Mouse (Mus musculus) limb, embryonic 12.5 days (tissue): ENCODE measurements around the gene Mfsd14b. TPM values are rescaled to one million over a fixed set of nuclear protein-coding genes. Genes with fewer than 3 reads are reported as not detected.

Source experiments
- ATAC-seq: fragments of 200-750 bp; cut with Nextera tagmentation; 2 replicates; pipeline ENCODE4 v1.8.0; 2017; ENCODE audit warnings: low read depth, moderate TSS enrichment; ENCODE audit not compliant: insufficient number of reproducible peaks, insufficient read depth, low FRiP score, low TSS enrichment
- H3K27ac ChIP-seq: fragments of 300-500 bp; sonication (generic); 2 replicates; pipeline ENCODE4 v1.5.1; 2016; ENCODE audit warnings: mild to moderate bottlenecking, moderate library complexity
- H3K27me3 ChIP-seq: fragments of 300-500 bp; sonication (generic); 2 replicates; pipeline ENCODE4 v1.6.1; 2016; ENCODE audit warnings: mild to moderate bottlenecking, moderate library complexity
- H3K36me3 ChIP-seq: fragments of 300-500 bp; sonication (generic); 2 replicates; pipeline ENCODE4 v1.6.1; 2016; ENCODE audit warnings: mild to moderate bottlenecking, moderate library complexity
- H3K4me1 ChIP-seq: fragments of 300-500 bp; sonication (generic); replicated peaks from 2 replicates; pipeline ENCODE4 v1.6.1; 2016
- H3K4me2 ChIP-seq: fragments of 300-500 bp; sonication (generic); 2 replicates; pipeline ENCODE4 v1.6.1; 2016; ENCODE audit warnings: mild to moderate bottlenecking, moderate library complexity
- H3K4me3 ChIP-seq: fragments of 300-500 bp; sonication (generic); replicated peaks from 2 replicates; pipeline ENCODE4 v1.5.1; 2016; ENCODE audit warnings: mild to moderate bottlenecking
- H3K9ac ChIP-seq: fragments of 300-500 bp; sonication (generic); replicated peaks from 2 replicates; pipeline ENCODE4 v1.6.1; 2016; ENCODE audit warnings: mild to moderate bottlenecking, moderate library complexity
- H3K9me3 ChIP-seq: fragments of 300-500 bp; sonication (generic); 2 replicates; pipeline ENCODE4 v1.6.1; 2016; ENCODE audit warnings: mild to moderate bottlenecking, moderate library complexity
- WGBS: fragments of 180-500 bp; shearing (Covaris S2); methylation state at CpG from one replicate; pipeline ENCODE4 v1.1.7; 2016; 5-methylcytosine and 5-hydroxymethylcytosine counted together
- polyA plus RNA-seq: library from polyadenylated mRNA; unstranded; fragments of >200 nt; fragmentation: Nextera tagmentation; extraction: Ambion mirVana; gene quantifications from 2 replicates; pipeline ENCODE4 v1.2.1, GENCODE M21; 2016

Gene Mfsd14b
- polyA plus RNA-seq, 1 experiment from 2014 or later, result 62.8 TPM

DNA sequence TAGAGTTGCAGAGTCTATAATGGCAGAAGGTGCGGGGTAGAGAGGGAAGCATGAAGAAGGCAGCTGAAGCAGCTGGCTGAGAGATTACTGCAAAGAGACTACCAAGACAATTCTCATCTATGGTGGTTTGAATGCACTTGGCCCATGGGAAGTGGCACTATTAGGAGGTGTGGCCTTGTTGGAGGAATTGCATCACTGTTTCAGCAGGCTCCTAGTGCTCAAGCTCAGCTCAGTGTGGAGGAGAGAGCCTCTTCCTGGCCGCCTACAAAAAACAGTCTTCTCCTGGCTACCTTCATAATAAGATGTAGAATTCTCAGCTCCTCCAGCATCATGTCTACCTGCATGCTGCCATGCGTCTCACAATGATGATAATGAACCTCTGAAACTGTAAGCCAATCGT, 16.9 kb downstream of the Mfsd14b start:
- H3K27ac ChIP-seq, result no peak overlapping the region
- H3K9ac ChIP-seq, result no peak overlapping the region
- H3K9me3 ChIP-seq, result peaks cover 3% of the 10 kb centered on the region; the same call in 1 of the 2 replicates
- H3K4me3 ChIP-seq, result no peak overlapping the region
- 93% methylated on average over 4 of the region's 4 CpGs for WGBS
- no peaks in the 10 kb centered on the region for H3K4me1 ChIP-seq
- H3K27me3 ChIP-seq, result no peaks in the 10 kb centered on the region
- no peak for ATAC-seq
- H3K36me3 ChIP-seq, result peaks cover 12% of the 10 kb centered on the region
- no peak overlapping the region for H3K4me2 ChIP-seq

- no peak overlapping the region for H3K4me2 ChIP-seq
- H3K27me3 ChIP-seq, result no peaks in the 10 kb centered on the region
- no peak overlapping the region for H3K9ac ChIP-seq
- H3K27ac ChIP-seq, result no peak overlapping the region
- no peak overlapping the region for H3K4me3 ChIP-seq
- ATAC-seq, result no peak
- no peaks in the 10 kb centered on the region for H3K9me3 ChIP-seq
- H3K4me1 ChIP-seq, result no peaks in the 10 kb centered on the region
- WGBS, result 90% methylated on average over 2 of the region's 2 CpGs
- peaks cover 46% of the 10 kb centered on the region for H3K36me3 ChIP-seq
Observed at GRCm38 (mm10) chr13:65069969-65070368, 42.8 kb downstream of the Mfsd14b start.

GRCm38 (mm10) chr13:65052660-65053059, 60.1 kb downstream of the Mfsd14b start, which contains the start of gene Prss47:
Prss47 (minus strand) TSS chr13:65052760.
- Histone ChIP-seq H3K9me3 (peaks cover 5% of the 10 kb centered on the region; the same call in 1 of the 2 replicates), H3K4me1 (no peaks in the 10 kb centered on the region), H3K9ac (no peak within 1 kb of the TSS), H3K4me2 (no peak within 1 kb of the TSS), H3K27ac (no peak within 1 kb of the TSS), H3K27me3 (no peaks in the 10 kb centered on the region), H3K36me3 (no peaks in the 10 kb centered on the region), H3K4me3 (no peak within 1 kb of the TSS)
- 90% methylated on average over 9 of the region's 9 CpGs for WGBS
- ATAC-seq, result no peak

GRCm38 (mm10) chr13:65035057-65035456, 77.7 kb downstream of the Mfsd14b start:
- no peaks in the 10 kb centered on the region for H3K4me1 ChIP-seq
- H3K36me3 ChIP-seq, result no peaks in the 10 kb centered on the region
- ATAC-seq, result no peak
- H3K4me3 ChIP-seq, result no peak overlapping the region
- no peaks in the 10 kb centered on the region for H3K27me3 ChIP-seq
- H3K9ac ChIP-seq, result no peak overlapping the region
- H3K27ac ChIP-seq, result no peak overlapping the region
- peaks cover 3% of the 10 kb centered on the region; the same call in 1 of the 2 replicates for H3K9me3 ChIP-seq
- no peak overlapping the region for H3K4me2 ChIP-seq
- 66% methylated on average over 4 of the region's 4 CpGs for WGBS

- Histone ChIP-seq H3K36me3 (no peaks in the 10 kb centered on the region), H3K4me2 (no peak within 1 kb of the TSS), H3K9me3 (peaks cover 3% of the 10 kb centered on the region; the same call in 1 of the 2 replicates), H3K9ac (no peak within 1 kb of the TSS), H3K27me3 (no peaks in the 10 kb centered on the region), H3K4me1 (no peaks in the 10 kb centered on the region), H3K27ac (no peak within 1 kb of the TSS), H3K4me3 (no peak within 1 kb of the TSS)
- no peak for ATAC-seq
Observed at GRCm38 (mm10) chr13:65032758-65033157, 80.0 kb downstream of the Mfsd14b start, which contains the start of gene Spata31d1c. Spata31d1c (plus strand) TSS chr13:65033058.

Other genes with a start within 250 kb of the Mfsd14b start
- 1.4 and 2.5 TPM in 2 replicates for gene Cntnap3, start 209.0 kb downstream of the Mfsd14b start, polyA plus RNA-seq
- not detected in 2 replicates for gene Spata31, start 195.6 kb downstream of the Mfsd14b start, polyA plus RNA-seq
- gene Spata31d1c, start 79.9 kb downstream of the Mfsd14b start, polyA plus RNA-seq, result not detected in 2 replicates
- gene Prss47, start 60.2 kb downstream of the Mfsd14b start, polyA plus RNA-seq, result not detected in 2 replicates
- gene Olfr465-ps1, start 25.1 kb upstream of the Mfsd14b start, polyA plus RNA-seq, result not detected in 2 replicates
- gene Olfr466, start 37.3 kb upstream of the Mfsd14b start, polyA plus RNA-seq, result not detected in 2 replicates
- 0.05 and 0.11 TPM in 2 replicates for gene Nlrp4f, start 93.0 kb upstream of the Mfsd14b start, polyA plus RNA-seq
- not detected in 2 replicates for gene Gm10775, start 146.6 kb upstream of the Mfsd14b start, polyA plus RNA-seq
- gene Zfp369, start 165.8 kb upstream of the Mfsd14b start, polyA plus RNA-seq, result 19.4 and 20.5 TPM in 2 replicates